Mouse (Mus musculus) CD4-positive, CD25-positive, alpha-beta regulatory T cell (primary cell): ENCODE measurements around the gene Htatsf1. TPM values are rescaled to one million over a fixed set of nuclear protein-coding genes. Genes with fewer than 3 reads are reported as not detected.

Experiments used
- polyA plus RNA-seq: library from polyadenylated mRNA; unstranded; fragments of 100-300 nt; shearing (Covaris generic); gene quantifications from one replicate; pipeline ENCODE4 v1.2.1, GENCODE M21; 2017

The Htatsf1 gene
- 67.0 TPM for polyA plus RNA-seq

DNA sequence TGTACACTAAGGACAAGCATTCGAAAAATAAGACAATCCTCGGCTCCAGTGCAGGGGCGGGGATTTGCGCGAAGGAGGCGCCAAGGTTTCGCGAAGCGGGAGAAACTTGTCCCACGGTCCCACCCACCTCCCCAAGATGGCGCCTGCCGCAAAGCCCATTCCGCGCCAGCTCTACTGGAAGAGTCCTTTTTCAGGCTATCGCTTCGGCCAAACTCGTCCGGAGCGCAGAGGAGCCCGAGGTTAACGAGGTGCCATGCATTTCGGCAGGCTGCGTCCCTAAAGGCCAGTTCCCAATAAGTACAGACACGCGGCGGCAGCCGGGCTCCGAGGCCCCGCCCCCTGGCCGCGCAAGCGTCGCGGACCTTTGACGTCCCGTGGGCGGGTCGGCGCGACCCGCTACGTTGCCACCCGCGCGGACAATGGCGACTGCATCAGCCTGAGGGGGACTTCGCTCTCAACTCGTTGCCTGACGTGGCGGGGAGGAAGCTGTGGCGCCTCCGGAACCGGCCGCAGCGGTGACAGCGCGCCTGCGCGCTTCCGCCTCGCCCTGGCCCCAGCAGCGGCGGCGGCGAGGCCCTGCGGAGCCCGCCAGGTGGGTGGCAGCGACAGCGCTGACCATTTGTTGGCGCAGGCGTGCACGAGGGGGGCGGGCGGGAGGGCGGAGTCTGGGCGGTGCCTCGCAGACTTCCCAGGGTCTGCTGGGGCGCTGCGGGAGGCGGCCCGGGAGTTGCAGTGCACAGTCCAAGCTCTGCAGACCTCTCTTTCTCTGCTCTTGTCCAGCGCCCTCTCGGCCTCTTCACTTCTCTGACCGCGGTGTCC, at the start of gene Htatsf1:
Htatsf1 (plus strand) TSS at position 410 of the 819 bp plus-strand sequence.

DNA sequence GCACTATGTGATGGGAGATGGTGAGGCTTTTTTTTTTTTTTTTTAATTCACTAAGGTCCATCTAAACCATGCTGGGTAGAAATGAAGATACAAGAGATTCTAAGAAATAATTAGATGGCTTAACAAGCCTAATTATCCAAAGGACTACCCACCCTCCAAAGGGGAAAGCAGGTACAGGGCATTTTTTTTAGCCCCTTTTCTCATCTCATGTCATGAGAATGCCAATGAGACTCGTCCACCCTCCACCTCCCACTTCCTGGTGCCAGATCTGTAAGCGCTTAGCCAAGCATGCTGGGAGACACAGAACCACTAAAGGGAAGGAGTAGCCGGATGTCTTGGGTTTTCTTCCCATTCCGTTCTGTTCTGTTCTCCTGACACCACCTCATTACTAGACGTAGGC, 10.6 kb upstream of the Htatsf1 start, which contains the start of gene Brs3:
Brs3 (plus strand) TSS at position 301 of the 400 bp plus-strand sequence.

DNA sequence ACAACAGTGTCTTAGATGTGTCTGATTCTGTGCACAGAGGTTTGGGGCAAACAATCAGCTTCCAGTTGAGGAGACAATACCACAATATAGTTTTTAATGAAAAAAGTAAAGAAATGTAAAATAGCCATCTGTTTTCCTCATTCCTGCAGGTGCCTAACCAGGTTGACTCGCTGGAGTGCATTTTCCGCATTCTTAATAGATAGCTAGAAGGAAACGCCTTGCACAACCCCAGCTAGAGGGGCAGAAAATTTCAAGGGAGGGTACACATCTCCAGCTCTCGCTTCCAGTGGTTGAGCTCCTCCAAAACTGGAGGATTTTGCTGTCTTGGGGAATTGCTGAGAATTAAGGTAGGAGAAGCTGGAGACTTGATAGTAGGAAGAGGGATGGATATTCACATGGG, 34.4 kb downstream of the Htatsf1 start, which contains the start of gene Vgll1:
Vgll1 (plus strand) TSS at position 301 of the 400 bp plus-strand sequence.

Other genes with a start within 250 kb of the Htatsf1 start
- 0.53 TPM for gene Map7d3, start 231.3 kb upstream of the Htatsf1 start, polyA plus RNA-seq
- gene Adgrg4, start 183.4 kb upstream of the Htatsf1 start, polyA plus RNA-seq, result not detected
- gene Brs3, start 10.5 kb upstream of the Htatsf1 start, polyA plus RNA-seq, result not detected
- gene Vgll1, start 34.5 kb downstream of the Htatsf1 start, polyA plus RNA-seq, result not detected
- 47.2 TPM for gene Cd40lg, start 158.6 kb downstream of the Htatsf1 start, polyA plus RNA-seq